Mouse (Mus musculus) adrenal gland, adult 2 months (tissue): ENCODE data around the gene Ncor2. TPM values are rescaled to one million over a fixed set of nuclear protein-coding genes. Genes with fewer than 3 reads are reported as not detected.

Experiments used
- DNase-seq: peaks from one replicate; pipeline ENCODE4 v3.0.0; 2021
- polyA plus RNA-seq: library from polyadenylated mRNA; depleted of rRNA; stranded (reverse); fragments of >200 nt; gene quantifications from 2 replicates; pipeline ENCODE4 v1.2.3, GENCODE M21; 2012
- total RNA-seq, 2 experiments: library from RNA; stranded (reverse); gene quantifications; 2 replicates each; pipeline ENCODE4 v1.2.3; 2021

Gene Ncor2
- total and polyA plus RNA-seq, 3 experiments = 149 to 340 (median 229) TPM

DNA sequence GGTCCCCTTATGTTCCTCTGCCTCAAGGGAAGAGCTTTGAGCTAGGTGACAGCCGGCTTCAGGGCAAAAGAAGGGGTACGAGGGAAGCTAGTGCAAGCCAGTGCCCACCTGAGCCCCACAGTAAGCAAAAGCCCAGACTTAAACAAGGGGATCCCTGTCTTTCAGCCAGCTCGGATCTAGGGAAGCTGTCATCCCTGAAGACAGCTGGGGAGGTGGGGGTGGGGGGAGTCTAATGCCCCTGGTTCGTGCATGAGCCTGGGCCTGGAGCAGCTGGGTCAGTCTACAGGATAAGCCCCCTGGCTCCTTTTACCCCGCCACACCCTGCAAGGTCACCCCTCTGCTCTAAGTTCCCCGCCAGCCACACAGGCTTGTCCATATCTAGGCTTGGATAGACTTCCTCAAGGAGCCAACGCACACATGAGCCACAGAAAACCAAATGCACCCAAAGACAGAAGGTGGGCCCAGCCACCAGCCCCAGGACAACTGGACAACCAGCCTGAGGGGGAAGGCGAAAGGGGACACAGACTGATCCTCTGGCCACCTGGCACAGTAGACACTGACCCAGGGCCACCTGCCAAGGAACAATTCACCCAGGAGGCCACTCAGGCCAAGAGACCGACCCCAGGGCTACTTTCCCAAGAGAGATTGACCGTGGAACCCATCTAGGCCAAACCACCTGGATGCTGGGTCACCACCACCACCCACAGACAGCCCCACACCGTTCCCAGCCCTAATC lies 8.7 kb downstream of the Ncor2 start:
- peak; percentile 39 for DNase-seq

DNA sequence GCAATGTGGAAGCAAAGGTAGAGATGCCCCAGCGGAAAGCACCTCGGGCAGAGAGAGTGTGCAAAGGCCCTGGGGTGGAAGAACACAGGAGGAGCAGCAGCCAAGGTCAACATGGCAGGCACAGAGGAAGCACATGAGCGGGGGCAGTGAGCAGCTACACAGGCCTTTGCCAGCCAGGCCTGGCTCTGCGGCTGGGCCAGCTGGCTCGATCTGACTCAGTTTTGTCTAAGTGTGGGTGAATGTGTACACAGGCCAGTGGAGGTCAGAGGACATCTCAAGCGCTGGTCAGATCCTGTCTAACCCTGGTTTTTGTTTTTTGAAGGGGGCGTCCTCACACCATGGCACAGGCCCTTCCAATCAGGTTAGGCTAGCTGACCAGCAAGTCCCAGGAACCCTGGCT lies 10.9 kb downstream of the Ncor2 start:
- peak; percentile 80 for DNase-seq

- DNase-seq = no peak
Observed at GRCm38 (mm10) chr5:125167524-125167923, 11.5 kb downstream of the Ncor2 start.

DNA sequence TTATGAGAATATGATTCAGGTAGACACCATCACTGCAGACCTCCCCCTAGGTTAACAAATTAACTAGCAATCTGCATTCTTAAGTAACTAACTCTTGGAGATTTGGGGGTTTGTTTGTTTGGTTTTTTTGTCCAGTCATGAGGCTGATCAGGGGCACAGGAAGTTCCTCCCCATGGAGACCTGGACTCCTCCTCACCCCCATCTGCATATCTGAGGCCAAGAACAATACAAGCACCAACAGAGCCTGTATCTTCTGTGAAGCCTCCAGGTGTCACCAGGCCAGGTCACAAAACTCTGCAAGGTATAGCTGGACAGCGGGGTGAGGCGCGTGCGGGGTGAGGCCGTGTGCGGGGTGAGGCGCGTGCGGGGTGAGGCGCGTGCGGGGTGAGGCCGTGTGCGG lies 13.0 kb downstream of the Ncor2 start:
- DNase-seq = no peak

GRCm38 (mm10) chr5:125164465-125165167 lies 14.4 kb downstream of the Ncor2 start:
- peak; percentile 88 for DNase-seq

GRCm38 (mm10) chr5:125163441-125164050 lies 15.5 kb downstream of the Ncor2 start:
- peak; percentile 58 for DNase-seq

- no peak for DNase-seq
Observed at GRCm38 (mm10) chr5:125162461-125162860, 16.6 kb downstream of the Ncor2 start.

DNA sequence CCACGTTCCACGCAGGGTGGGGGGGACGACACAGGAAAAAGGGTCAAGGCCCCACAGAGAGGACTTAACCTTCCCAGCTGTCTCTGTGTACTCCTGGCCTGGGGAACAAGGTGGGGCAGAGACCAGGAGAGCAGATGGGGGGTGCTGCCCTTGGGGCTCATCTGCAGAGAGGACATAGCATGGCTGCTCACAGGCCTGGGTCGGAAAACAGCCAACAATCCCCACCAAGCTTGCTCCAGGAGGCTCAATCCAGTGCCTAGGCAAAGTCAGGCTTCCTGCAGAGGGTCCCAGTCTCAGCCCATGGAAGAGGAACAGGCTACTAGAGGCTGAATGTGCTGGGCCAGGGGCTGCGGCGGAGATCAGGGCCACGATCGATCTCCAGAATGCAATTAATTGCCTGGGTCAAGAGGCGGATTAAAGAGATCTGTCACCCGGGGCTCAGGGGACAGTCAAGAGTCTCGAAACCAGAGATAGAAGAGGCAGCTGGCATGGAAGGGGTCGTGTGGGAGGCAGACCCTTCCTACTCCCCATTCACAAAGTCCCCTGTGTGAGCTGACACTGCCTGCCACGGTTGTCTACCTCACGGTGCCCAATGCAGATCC lies 19.1 kb downstream of the Ncor2 start:
- no peak for DNase-seq

DNA sequence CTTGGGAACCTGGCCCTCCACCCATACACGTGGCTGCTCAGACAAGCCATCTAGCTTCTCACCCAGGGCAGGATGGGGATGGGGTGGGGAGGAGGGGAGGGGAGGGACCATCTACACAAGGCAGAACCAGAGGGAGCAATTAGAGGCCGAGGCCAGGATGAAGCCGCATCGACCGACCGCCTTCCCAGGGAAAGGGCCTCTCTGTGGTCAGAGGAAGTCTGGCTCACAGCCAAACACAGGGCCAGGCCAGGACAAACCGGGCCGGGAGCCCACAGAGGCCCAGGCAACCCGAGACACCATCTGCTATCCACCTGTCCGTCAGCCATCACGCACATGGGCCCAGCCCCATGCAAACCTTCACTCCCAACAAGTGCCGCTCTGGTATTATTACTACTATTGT lies 19.7 kb downstream of the Ncor2 start:
- peak; percentile 88 for DNase-seq

DNA sequence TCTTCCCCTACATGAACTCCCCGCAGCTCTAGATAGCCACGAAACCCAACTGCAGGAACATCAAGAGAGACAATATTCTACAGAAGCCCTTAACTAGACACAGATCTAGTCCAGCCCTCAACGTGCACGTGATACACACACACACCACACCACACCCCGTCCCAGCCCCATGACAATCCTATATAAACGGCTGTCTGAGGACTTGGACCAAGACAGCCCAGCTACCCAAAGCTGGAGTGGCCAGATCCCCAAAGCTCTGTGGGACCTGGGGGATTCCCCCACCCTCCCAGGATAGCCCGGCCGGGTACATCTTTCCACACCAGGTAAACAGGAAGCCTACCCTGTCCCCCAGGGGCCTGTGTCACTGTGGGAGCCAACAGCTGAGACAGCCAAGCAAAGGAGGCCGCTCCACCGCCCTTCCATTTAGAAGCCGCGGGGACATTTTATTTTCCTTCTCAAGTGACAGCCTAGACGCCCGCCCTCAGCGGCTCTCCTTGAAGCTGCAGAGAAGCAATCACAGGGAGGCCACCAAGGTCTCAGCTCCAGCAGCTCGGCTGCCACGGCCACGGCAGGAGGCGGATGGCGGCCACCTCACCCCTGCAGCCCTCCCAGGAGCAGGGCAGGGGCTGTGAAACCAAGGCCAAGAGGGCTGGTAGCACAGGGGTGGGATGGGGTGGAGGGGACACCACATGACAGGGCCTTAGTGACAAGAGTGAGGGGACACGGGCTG lies 20.6 kb downstream of the Ncor2 start:
- peak; percentile 86 for DNase-seq

DNA sequence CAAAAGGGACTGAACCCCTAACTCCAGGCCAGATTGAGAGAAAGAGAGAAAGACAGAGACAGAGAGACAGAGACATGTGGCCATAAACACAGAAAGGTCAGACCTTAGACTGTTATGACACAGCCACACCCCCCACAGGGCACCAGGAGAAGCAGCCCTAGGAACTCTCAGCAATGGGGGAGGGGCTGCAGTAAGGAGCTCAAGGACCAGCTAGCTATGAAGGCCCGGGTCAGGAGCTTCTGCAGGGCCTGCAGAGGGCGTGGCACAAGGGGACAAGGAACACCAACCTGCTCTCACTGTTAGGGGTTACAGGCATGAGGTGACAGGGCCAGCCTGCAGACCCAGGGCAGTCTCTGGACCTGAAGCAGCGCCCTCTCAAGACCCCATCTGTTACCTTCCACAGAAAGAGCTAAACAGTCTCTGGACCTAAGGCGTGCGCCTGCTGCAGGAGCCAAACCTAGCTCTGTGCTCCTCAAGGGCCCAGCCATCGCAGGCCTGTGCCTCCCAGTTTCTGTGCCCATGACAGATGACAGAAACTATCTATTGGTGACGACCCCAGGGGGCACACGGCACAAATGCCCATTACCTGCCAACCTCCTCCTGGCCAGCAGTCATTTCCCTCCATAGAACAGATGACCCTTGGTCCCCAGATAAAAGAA lies 21.5 kb downstream of the Ncor2 start:
- DNase-seq = peak; percentile 60

DNA sequence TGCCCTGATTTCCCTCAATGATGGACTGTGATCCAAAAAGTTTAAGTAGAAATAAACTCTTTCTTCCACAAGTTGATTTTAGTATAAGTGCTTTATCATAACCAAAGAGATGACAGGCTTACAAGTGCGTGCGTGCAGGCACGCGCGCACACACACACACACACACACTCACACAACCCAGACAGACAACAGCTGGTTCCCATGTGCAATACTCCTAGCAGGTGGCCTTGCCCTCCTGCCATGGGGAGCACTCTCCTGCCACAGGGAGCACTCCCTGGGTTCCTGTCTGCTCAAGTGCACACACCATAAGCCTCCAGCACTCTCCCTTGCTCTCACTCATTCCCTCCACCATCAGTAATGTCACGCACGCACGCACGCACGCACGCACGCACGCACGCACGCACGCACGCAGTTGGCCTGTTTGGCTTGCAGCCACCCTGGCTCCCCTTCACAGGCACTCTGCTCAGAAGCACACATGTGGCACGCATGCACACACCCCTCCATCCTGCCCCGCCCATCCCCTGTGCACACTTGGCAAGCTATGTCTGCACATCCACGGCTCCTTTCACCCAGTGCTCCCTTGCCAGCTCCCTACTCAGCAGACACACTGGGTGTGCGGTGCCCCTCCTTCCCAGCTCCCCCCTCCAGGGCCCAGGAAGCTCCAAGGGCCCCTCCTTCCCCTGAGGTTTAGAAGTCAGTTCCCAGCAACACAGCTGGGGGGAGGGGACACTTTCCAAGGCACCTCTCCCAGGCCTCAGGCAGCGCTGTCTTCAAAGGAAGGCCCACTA lies 22.4 kb downstream of the Ncor2 start:
- peak; percentile 46 for DNase-seq

DNA sequence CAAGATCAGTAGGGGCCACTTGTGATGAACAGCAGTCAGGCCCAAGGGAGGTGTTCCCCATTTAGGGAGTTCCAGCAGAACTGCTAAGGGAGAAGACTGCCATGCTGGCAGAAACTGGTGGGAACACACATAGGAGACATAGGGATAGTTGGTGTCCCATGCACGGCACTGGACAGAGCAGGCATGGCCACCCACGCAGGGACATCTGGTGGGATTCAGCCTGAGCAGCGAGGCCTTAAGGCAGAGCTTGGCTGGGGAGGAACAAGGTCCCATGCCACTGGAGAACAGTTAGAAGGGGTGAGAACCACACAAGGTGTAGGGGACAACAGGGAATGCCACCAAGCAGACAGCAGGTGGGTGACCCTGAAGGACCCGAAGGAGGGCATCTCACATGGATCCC lies 23.6 kb downstream of the Ncor2 start:
- DNase-seq = no peak

- DNase-seq = peak; percentile 60
Observed at GRCm38 (mm10) chr5:125154989-125155388, 24.0 kb downstream of the Ncor2 start.

DNA sequence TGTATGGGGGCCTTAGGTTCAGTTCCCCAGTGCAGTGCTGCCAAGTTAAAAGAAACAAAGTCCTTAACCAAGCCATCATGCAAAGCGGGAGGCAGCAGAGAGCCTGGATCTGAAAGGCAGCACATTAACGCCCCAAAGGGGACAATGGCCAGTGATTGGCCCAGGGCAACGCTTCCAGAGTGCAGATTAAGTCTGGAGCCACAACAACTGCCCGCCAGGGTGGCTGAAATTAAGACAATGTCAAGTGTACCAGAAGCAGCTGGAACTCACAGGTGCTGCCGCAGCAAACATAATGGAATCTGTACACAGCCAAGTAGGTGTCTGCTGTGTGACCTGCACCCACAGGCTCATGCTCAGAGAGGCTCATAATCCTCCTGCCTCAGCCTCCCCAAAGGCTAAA lies 24.8 kb downstream of the Ncor2 start:
- DNase-seq = no peak

GRCm38 (mm10) chr5:125153201-125153816 lies 25.7 kb downstream of the Ncor2 start:
- DNase-seq = no peak

DNA sequence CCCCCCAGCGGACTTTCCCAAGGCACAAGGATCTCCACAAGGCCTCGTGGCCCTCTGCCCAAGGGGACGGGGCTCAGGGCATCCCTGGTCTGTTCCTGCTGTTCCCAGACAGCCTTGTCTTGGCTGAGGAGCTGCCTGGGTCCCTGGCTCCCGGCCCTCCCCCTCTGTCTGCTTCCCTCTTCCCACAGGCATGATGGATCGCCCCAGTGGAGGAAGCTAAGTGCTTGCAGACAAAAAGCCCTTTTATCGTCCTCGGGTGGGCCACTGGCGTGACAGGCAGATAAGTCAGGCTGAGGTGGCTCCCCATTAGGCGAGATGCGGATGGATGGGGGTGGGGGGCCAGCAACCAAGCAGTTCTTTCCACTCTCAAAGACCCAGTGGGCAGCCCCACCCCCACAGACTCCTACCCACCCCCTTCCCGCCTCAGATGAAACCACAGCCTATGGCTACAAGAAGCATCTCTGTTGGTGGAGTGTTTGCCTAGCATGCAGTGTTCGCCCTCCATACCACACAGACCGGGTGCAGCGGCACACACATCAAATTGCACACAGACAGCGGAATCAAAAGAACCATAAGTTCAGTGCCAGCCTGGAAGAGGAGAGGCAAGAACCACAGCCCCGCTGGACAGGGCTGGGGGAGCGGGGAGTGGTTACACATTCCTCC lies 27.0 kb downstream of the Ncor2 start:
- peak; percentile 74 for DNase-seq

DNA sequence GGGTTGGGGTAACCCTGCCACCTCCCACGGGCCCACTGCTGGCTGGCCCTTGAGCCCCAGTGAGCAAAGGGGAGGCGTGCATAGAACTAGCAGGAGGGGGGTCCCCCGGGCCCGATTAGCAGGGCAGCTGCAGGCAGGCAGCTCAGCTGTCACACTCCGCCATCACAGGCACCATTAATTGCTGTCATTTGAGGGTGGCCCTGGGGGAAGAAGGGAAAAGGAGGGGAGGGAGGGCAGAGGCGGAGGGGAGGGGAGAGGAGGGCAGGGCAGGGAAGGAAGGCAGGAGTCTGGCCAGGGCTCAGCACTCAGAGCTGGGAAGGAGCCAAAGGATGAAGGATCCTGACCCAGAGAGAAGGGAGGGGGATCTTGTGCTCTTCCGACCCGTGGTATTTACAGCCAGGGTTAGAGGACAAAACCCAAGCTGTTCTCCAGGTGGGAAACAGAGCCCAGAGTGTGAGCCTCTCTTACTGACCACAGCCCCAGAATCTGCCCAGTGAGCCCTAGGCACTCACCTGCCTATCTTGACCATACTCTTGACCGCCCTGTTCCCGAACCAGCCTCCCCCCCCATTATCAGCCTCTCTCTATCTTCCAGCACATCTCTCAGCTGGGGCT lies 28.0 kb downstream of the Ncor2 start:
- DNase-seq = peak; percentile 73

GRCm38 (mm10) chr5:125149142-125149541 lies 29.9 kb downstream of the Ncor2 start:
- DNase-seq = no peak
